Mouse (Mus musculus) adrenal gland, postnatal 14 days (tissue): Measurements from ENCODE around the gene Cryba1. TPM values are rescaled to one million over a fixed set of nuclear protein-coding genes. Genes with fewer than 3 reads are reported as not detected.
"Not testable (repeated sequence)": the region's sequence is repeated elsewhere in the genome, so short reads cannot be mapped to it uniquely, and the experiment has no call there.

Experiments
- DNase-seq: peaks from one replicate; pipeline ENCODE4 v3.0.0; 2021; ENCODE audit warnings: mixed read lengths
- long read RNA-seq, 2 experiments: library from polyadenylated mRNA; stranded (forward); transcript quantifications; one replicate each; pipeline ENCODE4 v2.0.0; 2021
- total RNA-seq: library from RNA; stranded (reverse); gene quantifications from 2 replicates; pipeline ENCODE4 v1.2.3, GENCODE M21; 2021

Gene Cryba1
- not detected in 2 replicates for total RNA-seq
- long read RNA-seq, experiment 1 = 0 reads
- long read RNA-seq, experiment 2 = 0 reads

DNA sequence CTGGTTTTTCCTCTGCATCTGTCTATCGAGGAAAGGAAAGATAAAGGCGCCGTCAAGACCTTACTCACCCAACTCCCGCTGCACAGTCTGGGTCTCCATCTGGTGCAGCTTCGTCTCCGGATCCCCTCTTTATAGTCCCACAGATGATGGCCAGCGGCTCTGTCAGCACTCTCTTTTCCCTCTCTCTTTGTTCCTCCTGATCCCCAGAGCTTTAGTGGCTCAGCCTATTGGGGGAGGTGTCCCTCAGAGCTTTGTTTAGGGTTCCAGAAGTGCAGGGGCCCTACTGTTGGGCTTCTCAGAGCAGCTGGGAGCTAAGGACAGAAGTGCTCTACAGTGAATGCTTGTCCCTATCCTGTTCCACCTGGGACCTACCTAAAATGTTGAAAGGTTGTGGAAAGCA, at the start of gene Cryba1:
Gene Cryba1, minus strand, starts transcription at position 101 of the 400 bp plus-strand sequence.
- DNase-seq = no peak

DNA sequence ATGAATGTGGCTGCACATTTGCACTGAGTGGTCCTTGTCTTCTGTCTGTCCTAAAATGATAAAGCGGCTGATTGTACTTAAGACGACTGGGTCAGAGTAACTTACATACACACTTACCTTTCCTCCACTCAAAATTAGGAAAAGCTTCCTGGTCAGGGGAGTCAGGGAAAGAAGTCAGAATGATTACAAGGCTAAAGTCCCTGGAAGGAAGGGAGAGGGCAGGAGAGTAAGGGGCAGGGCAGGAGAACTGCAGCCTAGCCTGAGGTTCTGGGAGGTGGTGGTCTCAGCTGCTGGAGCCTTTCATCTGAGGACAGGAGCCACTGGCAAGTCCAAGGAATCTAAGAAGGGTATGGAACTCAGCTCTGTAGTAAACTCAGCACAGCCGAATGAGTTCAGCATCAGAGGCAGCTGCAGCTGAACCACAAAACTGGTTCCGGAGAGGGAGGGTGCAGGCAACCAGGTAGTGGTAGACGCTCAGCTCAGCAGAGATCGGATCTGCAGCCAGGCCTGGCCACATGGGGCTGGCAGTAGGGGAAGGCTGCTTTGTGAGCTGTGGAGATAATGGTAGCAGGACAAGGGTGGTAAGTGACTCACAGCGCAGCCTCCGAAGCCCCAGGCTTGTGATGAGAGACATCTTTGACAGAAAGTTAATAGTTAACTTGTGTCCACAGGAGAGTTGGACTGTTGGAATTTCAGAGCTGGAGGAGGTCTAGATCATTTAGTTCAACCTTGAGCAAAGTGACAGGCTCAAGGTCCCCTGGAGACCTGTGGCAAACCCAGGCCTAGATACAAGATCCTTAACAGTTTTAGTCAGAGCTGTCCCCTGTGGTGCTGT, 47.0 kb upstream of the Cryba1 start:
- DNase-seq = peak; percentile 25

DNA sequence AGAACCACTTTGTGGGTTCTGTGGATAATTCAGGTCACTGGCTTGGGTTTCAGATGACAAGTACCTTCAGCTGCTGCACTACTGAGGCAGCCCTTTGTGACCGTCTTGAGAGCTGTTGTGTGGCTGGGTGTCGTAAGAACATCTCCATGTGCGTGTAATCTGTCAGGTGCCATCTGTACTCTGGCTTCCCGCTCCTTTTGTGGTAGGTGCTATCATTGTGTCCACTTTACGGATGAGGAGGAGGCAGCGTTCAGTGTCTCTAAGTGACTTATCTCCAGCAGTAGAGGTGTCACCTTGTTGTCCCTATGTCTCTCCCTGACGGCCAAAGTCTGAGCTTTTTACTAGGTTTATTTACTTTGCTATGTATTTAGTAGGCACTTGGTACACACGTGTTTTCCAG, 45.3 kb upstream of the Cryba1 start:
- DNase-seq = no peak

DNA sequence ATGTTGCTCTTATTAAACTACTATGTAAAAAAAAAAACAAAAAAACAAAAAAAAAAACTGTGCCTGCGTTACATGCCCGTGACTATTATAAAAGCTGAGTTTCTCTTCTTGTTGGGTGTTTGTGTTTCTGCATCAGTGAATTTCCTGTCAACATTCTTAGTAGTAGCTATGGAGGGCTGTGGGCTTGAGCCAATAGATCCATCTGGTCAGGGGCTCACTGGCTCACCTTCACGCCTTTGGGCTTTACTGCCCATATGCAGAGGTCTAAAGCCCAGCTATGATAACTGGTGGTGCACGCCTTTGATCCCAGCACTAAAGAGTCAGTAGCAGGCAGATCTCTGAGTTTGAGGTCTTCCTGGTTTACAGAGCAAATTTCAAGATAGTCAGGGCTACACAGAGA, 44.4 kb upstream of the Cryba1 start:
- DNase-seq = no peak

DNA sequence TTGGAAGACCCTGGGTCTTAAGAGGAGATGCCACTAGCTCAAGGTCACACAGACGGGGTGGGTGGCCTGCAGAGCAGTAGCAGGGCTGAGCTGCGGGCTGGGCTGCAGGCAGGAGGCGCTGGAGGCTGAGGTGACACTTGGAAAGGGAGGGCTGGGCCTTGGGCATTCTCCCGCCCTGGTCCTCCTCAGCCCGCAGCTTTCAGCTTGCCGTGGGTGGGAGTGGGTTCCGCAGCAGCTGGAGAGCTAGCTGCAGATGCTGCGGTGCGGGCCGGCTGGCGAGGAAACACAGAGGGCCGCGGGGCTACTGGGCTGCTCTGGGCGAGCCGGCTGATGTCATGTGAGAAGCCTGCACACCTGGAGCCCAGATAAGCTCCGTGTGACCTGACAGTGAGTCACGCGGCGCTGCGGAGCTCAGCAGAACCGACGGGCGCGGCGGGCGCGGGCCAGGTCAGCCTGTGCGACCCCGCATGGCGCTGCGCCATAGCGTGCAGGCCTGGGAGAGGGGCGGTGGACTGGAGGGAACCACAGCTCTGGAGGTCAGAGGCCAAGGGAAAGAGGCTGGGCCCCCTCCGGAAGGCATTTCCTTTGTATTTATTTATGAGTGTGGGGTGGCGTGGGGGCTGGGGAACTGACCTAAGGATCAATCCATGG, 41.4 kb upstream of the Cryba1 start:
- peak; percentile 81 for DNase-seq

DNA sequence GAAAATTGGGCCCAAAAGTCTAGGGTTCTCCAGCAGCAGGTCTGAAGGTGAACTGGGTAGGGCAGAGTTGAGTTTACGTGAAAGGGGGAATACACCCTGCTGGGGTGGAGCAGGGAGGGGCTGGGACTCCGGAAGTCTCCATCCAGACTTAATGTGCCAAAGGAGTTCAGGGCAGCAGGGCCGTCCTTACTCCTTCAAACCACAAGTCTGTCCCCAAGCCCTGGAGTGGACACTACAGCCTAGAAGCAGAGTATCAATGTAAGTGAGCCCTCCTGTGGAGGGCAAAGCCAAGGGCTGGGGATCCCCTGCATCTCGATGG, 40.3 kb upstream of the Cryba1 start:
- no peak for DNase-seq

DNA sequence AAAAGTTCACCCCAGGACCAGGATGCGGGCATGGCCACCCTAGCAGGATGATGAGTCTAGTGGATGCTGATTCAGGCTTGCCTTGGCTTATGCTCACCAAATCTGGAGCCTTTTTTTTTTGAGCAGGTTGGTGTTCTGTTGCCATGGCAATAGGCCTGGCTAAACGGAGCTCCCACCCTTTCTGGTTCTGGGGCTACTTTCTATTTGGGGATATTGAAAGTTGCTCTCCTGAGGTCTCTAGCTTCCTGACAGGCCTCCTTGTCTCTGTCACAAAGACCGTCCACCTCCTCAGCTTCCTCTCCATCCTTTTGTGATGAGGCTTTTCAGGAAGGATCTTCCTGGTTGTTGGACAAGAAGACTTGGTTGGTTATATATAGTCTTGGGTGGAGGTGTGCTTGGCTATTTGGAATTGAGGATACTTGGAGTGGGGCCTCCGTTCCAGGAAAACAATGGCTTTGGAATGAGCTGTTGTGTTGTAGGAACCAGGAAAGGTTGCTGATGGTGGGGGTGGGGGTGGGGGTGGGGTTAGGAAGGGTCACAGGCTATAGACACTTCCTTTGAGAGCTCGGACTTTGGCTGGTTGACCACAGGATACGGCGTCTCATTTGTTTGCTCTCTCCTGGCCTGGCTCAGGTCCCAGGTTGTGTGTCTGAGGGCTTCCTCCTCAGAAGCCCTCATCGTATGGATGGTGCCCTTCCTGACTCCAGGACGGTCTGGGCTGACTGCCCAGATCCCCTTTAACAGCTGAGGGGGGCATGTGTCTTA, 39.8 kb upstream of the Cryba1 start:
- DNase-seq = peak; percentile 45

DNA sequence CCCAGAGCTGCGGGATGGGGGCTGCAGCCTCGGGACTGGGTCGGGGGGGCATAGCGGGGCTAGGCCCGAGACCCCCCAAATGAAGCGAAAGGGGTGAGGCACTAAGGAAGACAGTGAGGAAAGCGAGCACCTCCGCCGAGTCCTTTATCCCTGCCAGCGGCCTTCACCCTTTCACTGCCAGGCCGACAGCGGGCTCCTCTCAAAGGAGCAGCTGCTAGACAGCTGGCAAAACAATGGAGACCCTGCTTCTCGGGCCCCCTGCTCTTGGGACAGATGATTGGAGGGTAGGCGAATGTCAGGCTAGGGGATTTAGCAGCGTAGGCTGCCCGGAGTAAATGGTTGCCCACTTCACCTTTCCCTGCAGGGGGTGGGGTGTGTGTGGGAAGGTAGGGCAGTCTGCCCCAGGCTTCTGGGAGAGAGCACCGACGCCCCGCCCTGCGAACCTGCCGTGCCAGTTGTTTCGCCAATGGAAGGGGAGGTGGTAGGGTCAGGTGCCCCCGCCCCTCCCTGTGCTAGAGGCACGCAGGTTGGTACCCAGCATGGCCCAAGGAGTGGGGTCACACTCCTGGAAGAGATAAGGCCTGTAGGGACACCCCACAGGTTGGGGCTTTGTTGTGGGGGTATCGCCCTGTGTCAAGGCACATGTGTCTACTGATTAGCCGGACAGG, 38.7 kb upstream of the Cryba1 start:
- peak; percentile 63 for DNase-seq

DNA sequence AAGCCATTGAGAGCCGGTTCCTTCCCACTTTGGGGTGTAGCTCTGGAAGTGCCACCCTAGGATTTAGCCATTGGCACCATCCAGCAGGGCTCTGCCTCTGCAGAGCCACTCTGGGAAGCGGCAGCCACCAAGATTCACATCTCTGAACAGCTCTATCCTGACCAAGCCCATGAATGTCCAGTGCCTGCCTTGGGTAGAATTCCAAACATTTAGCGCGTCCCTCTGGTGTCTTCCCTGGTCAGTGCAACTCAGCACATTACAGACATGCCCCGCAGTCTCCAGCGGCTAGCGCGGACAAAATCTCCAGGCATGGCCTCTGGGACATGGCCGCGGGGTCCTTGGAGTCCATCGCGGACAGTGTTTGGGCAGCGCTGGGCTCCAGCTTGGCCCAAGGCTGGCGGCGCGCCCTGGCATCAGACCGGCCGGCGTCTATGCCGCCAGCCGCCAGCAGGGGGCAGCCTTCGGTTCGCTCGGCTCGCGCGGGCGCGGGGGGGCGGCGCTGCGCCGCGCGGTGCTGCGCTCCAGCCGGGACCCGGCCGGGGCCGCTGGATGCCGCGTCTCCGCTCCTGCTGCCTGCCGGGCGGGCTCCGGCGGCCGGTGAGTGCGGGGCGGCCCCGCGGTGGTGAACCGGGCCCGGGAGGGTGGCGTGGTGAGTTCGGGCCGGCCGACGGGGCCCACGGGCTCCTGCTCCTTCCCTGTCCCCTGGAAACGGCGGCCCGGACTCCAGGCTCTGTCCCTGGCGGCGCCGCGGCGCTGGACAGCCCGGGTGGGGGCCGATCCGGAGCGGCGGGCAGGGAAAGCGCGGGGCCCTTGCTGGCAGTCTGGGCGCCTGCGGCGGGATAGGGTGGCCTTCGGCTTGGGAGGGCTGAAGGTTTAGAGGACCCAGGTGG, 37.9 kb upstream of the Cryba1 start, which contains the start of gene Myo18a:
Gene Myo18a, plus strand, starts transcription at position 464 of the 890 bp plus-strand sequence.
- peak; percentile 94 for DNase-seq

DNA sequence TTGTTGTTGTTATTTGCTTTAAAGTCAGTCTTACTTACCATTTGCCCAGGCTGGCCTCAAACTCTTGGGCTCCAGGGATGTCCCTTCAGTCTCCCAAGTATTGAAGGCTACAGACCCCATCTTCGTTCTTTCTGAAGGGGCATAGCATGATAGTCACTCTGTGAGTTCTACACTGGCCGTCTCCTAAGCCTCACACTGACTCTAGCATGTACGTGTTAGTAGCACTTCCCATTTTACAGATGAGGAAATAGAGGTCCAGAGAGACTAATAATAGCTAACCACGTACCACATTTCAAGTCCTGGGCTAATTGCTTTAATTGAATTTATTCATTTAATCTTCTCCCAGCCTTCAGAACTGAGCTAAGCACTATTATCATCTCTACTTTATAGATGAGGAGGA, 34.9 kb upstream of the Cryba1 start:
- no peak for DNase-seq

DNA sequence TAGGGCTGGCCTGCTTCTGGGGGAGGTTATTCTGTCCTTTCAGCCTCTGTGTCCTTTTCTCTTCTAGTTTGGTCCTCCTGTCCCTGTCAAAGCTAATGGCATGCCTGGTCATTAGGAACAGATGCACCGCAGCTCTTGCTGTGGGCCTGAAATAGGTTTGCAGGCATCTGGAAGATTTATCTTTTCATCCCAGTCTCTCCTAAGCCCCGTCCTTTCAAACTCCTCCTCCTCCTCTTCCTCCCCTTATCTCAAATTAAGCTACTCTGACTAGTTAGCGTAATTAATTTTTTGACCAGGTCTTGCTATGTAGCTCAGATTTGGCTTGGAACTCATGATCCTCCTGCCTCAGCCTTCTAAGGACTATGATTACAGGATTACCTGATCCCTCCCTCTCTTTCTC, 28.4 kb upstream of the Cryba1 start:
- DNase-seq = no peak

DNA sequence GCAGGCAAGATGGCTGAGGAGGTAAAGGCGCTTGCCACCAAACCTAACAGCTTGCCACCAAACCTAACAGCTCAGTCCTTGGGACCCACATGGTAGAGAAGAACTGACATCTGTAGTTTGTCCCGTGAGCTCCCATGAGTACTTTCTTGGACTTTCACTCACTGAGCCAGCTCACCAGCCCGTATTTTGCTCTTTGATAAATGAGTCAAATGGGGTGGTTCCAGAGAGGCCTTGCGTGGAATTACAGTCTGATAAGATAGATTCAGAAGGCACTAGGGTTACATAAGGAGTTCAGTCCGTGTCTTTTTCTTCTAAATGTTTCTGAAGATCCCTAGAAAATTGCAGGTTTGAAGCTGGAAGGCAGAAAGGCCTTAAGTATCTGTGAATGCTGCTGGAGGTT, 27.4 kb upstream of the Cryba1 start:
- DNase-seq = peak; percentile 17

DNA sequence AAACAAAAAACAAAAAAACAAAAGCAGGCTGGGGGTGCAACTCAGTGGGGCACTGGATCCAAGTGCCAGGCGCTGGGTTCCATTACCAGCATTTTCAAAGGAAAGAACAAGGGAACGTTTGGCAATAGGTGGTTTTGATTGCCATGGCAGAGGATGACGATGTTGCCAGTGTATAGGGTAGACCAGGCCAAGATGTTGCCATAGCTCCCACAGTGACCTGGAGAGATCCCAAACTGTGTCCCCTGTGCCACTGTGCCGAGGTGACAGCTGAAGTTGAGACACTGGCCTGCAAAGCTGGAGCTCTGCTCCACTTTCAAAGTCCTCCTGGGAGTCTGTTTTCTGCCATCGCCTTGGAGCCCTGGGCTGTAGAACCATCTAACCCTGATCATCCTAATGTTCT, 23.9 kb upstream of the Cryba1 start:
- peak; percentile 59 for DNase-seq

DNA sequence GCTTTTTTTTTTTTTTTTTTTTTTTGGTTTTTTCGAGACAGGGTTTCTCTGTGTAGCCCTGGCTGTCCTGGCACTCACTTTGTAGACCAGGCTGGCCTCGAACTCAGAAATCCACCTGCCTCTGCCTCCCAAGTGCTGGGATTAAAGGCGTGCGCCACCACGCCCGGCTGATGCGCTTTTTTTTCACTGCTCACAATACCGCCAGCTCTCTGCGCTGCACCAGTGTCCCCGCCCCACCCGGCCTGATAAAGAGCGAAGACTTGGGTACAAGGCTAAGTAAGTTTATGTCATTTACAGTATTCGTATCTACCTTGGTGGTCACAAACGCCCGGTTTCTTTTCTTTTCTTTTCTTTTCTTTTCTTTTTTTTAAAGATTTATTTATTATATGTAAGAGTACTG, 22.0 kb upstream of the Cryba1 start:
- not testable (repeated sequence) for DNase-seq

DNA sequence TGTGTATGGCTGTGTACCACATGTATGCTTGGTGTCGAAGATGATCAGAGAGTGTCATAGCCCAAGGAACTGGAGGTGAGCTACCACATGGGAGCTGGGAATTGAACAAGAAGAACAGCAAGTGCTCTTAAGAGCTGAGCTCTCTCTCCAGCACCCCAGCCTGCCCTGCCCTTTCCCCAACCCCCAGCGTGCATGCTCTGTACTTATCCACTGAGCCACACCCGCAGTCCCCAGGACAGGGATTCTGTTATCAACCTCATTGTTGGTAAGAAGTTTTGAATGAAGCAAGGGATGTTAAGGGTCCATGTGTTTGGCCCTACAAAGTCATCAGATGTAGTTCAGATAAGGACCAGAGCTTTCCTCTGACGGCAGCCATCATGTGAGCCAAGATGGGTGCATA, 21.6 kb upstream of the Cryba1 start:
- no peak for DNase-seq

DNA sequence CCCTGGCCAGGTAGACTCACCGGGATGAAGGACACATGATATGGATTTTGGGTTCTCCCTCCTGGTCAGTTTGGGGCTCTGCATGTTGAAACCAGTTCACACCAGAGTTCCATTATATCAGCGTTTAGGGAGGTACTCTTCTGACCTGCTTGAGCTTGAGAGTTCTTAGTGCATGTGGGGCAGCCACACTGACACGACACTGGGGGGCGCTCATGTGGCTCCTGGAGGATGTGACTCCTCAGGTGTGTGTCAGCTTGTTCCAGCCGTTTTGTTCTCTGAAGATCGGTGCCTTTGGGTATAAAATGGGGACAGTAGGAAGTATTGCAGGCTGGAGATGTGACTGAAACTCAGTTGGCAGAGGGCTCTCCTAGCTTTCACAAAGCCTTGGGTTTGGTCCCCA, 18.9 kb upstream of the Cryba1 start:
- DNase-seq = peak; percentile 72

DNA sequence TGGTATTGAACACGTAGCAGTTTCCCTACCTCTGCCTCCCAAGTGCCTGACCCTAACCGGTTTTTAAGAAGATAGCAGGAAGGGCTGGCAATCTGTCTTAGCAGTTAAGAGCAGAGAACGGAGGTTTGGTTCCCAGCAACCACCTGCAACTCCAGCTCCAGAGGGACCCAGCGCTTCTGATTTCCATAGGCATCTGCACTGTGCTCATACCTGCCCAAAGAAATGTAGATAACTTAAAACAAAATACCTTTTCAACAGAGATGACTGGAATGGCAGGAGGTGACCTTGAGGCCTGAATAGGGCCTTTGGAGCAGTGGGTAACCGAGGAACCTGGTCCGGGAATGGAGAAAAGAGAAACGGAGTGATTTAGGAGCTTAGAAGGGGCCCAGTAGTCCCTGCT, 13.5 kb upstream of the Cryba1 start:
- DNase-seq = no peak

DNA sequence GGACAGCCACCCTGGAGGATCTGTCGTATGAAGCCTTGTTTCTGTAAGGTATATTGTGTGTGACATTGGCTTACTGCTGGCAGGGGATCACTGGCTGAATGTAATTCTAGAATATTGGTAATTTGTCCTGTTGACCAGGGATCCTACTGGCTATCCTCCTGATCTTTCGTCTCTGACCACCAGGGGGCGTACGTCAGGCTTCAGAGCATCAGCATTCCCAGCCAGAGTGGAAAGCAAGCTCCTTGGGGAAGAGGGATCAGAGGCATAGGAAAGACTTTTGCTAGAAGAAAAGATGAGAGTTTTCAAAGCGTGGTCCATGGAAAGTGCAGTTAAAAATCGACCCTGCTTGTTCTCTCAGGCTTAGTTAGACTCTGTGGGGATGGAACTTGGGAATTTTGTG, 12.2 kb upstream of the Cryba1 start:
- DNase-seq = peak; percentile 94

DNA sequence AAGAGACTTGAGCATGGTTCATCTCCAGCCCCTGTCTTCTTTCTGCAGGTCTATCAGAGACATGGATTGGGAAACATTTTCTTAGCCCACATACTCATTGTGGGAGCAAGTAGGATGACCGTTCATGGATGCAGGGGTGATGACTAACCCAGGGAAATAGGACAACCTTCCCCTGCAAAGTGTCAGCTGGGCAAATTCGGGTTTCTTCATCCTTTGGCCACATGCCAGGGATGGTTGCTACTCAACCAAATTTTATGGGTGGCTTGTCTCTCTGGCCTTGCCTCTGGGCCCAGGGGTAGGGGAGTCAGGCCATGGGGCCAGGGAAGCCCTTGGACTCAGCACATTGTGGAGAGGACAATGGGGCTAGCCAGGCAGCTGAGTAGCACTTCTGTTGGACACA, 3.5 kb upstream of the Cryba1 start:
- peak; percentile 87 for DNase-seq

DNA sequence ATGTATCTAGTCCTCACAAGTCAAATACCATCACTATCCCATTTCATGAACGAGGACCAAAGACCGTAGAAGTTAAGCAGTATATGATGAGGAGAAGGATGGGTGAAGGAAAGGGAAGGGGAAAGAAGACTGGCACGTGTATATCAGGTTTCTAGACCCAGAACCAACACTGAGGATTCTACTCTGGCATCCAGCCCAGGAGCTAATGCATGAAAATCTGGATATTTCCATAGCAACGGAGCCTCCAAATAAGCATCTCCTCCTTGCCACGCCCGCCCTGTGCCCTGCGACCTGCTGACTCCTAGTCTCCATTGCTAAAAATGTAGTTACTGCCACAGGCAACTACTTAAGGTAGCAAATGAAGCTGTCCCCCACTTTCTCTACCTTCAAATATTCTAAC, 317 bp downstream of the Cryba1 start:
- no peak for DNase-seq

DNA sequence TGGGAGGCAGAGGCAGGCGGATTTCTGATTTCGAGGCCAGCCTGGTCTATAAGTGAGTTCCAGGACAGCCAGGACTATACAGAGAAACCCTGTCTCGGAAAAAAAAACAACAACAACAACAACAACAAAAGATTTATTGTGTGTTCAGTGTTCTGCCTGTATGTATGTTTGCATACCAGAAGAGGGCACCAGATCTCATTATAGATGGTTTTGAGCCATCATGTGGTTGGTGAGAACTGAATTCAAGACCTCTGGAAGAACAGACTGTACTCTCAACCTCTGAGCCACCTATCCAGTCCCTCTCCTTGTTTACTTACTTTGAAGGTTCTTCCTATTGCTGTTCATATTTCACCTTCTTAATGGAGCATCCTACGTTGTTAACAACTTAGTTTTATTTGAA, 3.7 kb downstream of the Cryba1 start:
- no peak for DNase-seq

DNA sequence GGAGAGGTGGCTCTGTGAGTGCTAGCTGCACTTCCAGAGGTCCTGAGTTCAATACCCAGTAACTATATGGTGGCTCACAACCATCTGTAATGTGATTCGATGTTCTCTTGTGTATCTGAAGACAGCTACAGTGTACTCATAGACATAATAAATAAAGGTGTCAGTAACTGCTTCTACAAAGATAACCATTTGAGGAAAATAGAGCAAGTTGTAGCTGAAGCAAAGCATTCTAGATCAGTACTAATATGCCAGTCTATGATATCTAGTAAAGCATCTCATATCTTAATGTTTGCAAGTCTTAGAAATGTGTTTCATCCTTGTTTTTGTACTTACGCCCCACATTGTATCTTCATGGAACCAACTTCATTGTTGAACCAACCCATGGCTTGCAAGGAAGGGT, 6.0 kb downstream of the Cryba1 start:
- DNase-seq = no peak
